Mouse (Mus musculus): ENCODE data around the gene Fbrs. TPM values are rescaled to one million over a fixed set of nuclear protein-coding genes. Genes with fewer than 3 reads are reported as not detected.

Fbrs gene
- polyA plus RNA-seq, 1 experiment: 33.4 TPM

GRCm38 (mm10) chr7:127515846-127516245, 36.8 kb downstream of the Fbrs start:
- no peak for DNase-seq (ENCODE audit: extremely low spot score in 1 of 2, low spot score in 1 of 2)

- DNase-seq (ENCODE audit: extremely low spot score in 1 of 2, low spot score in 1 of 2): no peak
Measured at GRCm38 (mm10) chr7:127516344-127516743, 37.3 kb downstream of the Fbrs start.

GRCm38 (mm10) chr7:127519284-127519683, 40.3 kb downstream of the Fbrs start, which contains the start of gene Gm42715:
Gene Gm42715, plus strand, starts transcription at chr7:127519584.
- no peak for DNase-seq (ENCODE audit: extremely low spot score in 1 of 2, low spot score in 1 of 2)

Other genes with a start within 250 kb of the Fbrs start
- 13.5 and 13.8 TPM in 2 replicates for gene Zfp553, start 246.1 kb upstream of the Fbrs start, polyA plus RNA-seq (2012; rRNA removed)
- 10.2 and 13.3 TPM in 2 replicates for gene Sept1, start 246.1 kb upstream of the Fbrs start, polyA plus RNA-seq (2012; rRNA removed)
- gene Zfp771, start 234.9 kb upstream of the Fbrs start, polyA plus RNA-seq (2012; rRNA removed): 120 and 131 TPM in 2 replicates
- 27.9 and 30.1 TPM in 2 replicates for gene Dctpp1, start 218.5 kb upstream of the Fbrs start, polyA plus RNA-seq (2012; rRNA removed)
- 22.2 and 27.6 TPM in 2 replicates for gene Sephs2, start 205.1 kb upstream of the Fbrs start, polyA plus RNA-seq (2012; rRNA removed)
- 0.66 and 0.88 TPM in 2 replicates for gene Itgal, start 182.9 kb upstream of the Fbrs start, polyA plus RNA-seq (2012; rRNA removed)
- 14.8 and 16.2 TPM in 2 replicates for gene Zfp768, start 133.6 kb upstream of the Fbrs start, polyA plus RNA-seq (2012; rRNA removed)
- 4.6 and 5.1 TPM in 2 replicates for gene Zfp747, start 103.1 kb upstream of the Fbrs start, polyA plus RNA-seq (2012; rRNA removed)
- gene 9130019O22Rik, start 92.0 kb upstream of the Fbrs start, polyA plus RNA-seq (2012; rRNA removed): 2.2 and 2.9 TPM in 2 replicates
- gene E430018J23Rik, start 85.6 kb upstream of the Fbrs start, polyA plus RNA-seq (2012; rRNA removed): 5.1 and 5.9 TPM in 2 replicates
- gene Zfp764, start 72.4 kb upstream of the Fbrs start, polyA plus RNA-seq (2012; rRNA removed): 3.2 and 3.5 TPM in 2 replicates
- 17.9 and 18.6 TPM in 2 replicates for gene Zfp688, start 57.1 kb upstream of the Fbrs start, polyA plus RNA-seq (2012; rRNA removed)
- 5.2 and 8.1 TPM in 2 replicates for gene Zfp689, start 30.0 kb upstream of the Fbrs start, polyA plus RNA-seq (2012; rRNA removed)
- 42.8 and 46.1 TPM in 2 replicates for gene Prr14, start 19.6 kb upstream of the Fbrs start, polyA plus RNA-seq (2012; rRNA removed)
- gene Srcap, start 32.8 kb downstream of the Fbrs start, polyA plus RNA-seq (2012; rRNA removed): 29.6 and 31.3 TPM in 2 replicates
- 15.6 and 16.6 TPM in 2 replicates for gene Gm42715, start 40.4 kb downstream of the Fbrs start, polyA plus RNA-seq (2012; rRNA removed)
- not detected in 2 replicates for gene Tmem265, start 82.2 kb downstream of the Fbrs start, polyA plus RNA-seq (2012; rRNA removed)
- gene Phkg2, start 94.1 kb downstream of the Fbrs start, polyA plus RNA-seq (2012; rRNA removed): 145 and 146 TPM in 2 replicates
- 21.0 and 21.5 TPM in 2 replicates for gene Ccdc189, start 109.4 kb downstream of the Fbrs start, polyA plus RNA-seq (2012; rRNA removed)
- gene Rnf40, start 109.6 kb downstream of the Fbrs start, polyA plus RNA-seq (2012; rRNA removed): 49.4 and 54.0 TPM in 2 replicates
- 21.7 and 22.7 TPM in 2 replicates for gene Zfp629, start 136.6 kb downstream of the Fbrs start, polyA plus RNA-seq (2012; rRNA removed)
- gene Bcl7c, start 229.7 kb downstream of the Fbrs start, polyA plus RNA-seq (2012; rRNA removed): 23.3 and 25.7 TPM in 2 replicates
- gene Ctf1, start 233.5 kb downstream of the Fbrs start, polyA plus RNA-seq (2012; rRNA removed): 6.0 and 6.4 TPM in 2 replicates

Data from frontal cortex, adult 2 months (tissue).